Mouse (Mus musculus) hindbrain, embryonic 15.5 days (tissue): ENCODE results near the gene Xrcc4. TPM values are rescaled to one million over a fixed set of nuclear protein-coding genes. Genes with fewer than 3 reads are reported as not detected.
"Not testable (repeated sequence)": the region's sequence is repeated elsewhere in the genome, so short reads cannot be mapped to it uniquely, and the experiment has no call there.

Experiments
- ATAC-seq: fragments of 200-750 bp; cut with Nextera tagmentation; 2 replicates; pipeline ENCODE4 v1.8.0; 2017; ENCODE audit warnings: low read depth, moderate number of reproducible peaks, moderate TSS enrichment; ENCODE audit not compliant: low FRiP score
- H3K27ac ChIP-seq: fragments of 300-500 bp; sonication (generic); replicated peaks from 2 replicates; pipeline ENCODE4 v1.5.1; 2015; ENCODE audit warnings: mild to moderate bottlenecking, inconsistent platforms
- H3K27me3 ChIP-seq: fragments of 300-500 bp; sonication (generic); 2 replicates; pipeline ENCODE4 v1.6.1; 2015; ENCODE audit warnings: control low read depth, inconsistent platforms
- H3K36me3 ChIP-seq: fragments of 300-500 bp; sonication (generic); 2 replicates; pipeline ENCODE4 v1.6.1; 2015; ENCODE audit warnings: control low read depth, inconsistent platforms
- H3K4me1 ChIP-seq: fragments of 300-500 bp; sonication (generic); replicated peaks from 2 replicates; pipeline ENCODE4 v1.6.1; 2015; ENCODE audit warnings: control low read depth, inconsistent platforms
- H3K4me2 ChIP-seq: fragments of 300-500 bp; sonication (generic); 2 replicates; pipeline ENCODE4 v1.6.1; 2015; ENCODE audit warnings: moderate library complexity, mild to moderate bottlenecking, inconsistent platforms
- H3K4me3 ChIP-seq: fragments of 300-500 bp; sonication (generic); 2 replicates; pipeline ENCODE4 v1.5.1; 2015; ENCODE audit warnings: mild to moderate bottlenecking, inconsistent platforms
- H3K9ac ChIP-seq: fragments of 300-500 bp; sonication (generic); 2 replicates; pipeline ENCODE4 v1.6.1; 2015; ENCODE audit warnings: inconsistent platforms
- H3K9me3 ChIP-seq: fragments of 300-500 bp; sonication (generic); 2 replicates; pipeline ENCODE4 v1.6.1; 2016; ENCODE audit warnings: control low read depth, inconsistent platforms
- WGBS: fragments of 180-500 bp; shearing (Covaris S2); methylation state at CpG from one replicate; pipeline ENCODE4 v1.1.7; 2015; 5-methylcytosine and 5-hydroxymethylcytosine counted together
- polyA plus RNA-seq: library from polyadenylated mRNA; unstranded; fragments of >200 nt; fragmentation: Nextera tagmentation; extraction: Ambion mirVana; gene quantifications from 2 replicates; pipeline ENCODE4 v1.2.1, GENCODE M21; 2015

Gene Xrcc4
- 14.7 and 15.9 TPM in 2 replicates for polyA plus RNA-seq

DNA sequence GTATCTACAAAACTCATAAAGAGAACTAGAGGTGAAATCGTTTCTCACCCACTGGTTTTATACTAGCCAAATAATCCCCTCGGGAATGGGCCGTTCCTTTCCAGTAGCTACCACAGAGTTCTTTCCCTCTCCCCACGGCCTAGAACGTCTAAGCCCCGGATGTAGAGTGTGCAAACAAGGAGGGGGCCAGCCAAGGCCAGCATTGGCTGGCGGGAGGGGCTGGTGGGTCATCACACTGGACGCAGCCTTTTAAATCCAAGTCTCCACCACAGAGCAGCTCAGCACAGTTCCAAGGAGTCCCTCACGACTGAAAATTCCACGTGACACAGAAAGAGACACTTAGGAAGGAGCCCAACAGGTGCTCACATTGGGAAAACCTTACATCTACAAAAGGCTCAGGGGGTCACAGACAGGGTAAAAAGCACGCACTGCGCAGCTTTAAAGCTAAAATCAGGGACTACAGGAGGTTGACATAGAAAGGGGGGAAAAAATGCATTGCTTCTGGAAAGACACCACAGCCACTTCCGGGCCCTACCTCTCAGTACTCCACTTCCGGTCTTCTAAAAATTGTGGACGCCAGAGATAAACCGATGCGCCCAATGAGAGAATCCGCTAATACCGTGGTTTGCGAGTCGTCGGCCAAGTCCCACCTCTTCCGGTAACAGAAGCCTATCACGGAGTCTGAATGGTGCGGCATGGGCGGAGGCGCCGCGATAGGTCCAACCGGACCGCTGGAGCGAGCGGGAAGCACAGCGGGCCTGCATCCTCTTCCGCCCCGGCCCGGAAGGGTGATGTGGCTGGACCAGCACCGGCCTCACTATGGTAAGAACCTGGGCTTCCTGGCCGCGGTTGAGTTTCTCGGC lies at the start of gene Xrcc4, which contains the start of gene Tmem167:
TSS of gene Xrcc4 (minus strand) at position 647 of the 863 bp plus-strand sequence.
TSS of gene Tmem167 (plus strand) at position 162 of the 863 bp plus-strand sequence.
- H3K9me3 ChIP-seq, result no peaks in the 10 kb centered on the region
- H3K27ac ChIP-seq, result peak within 1 kb of the TSS; percentile 90
- H3K4me1 ChIP-seq, result peaks cover 12% of the 10 kb centered on the region
- ATAC-seq, result peak; percentile 100
- no peaks in the 10 kb centered on the region for H3K27me3 ChIP-seq
- peak within 1 kb of the TSS; percentile 76 for H3K4me3 ChIP-seq
- 2% methylated on average over 41 of the region's 41 CpGs for WGBS
- H3K9ac ChIP-seq, result peak within 1 kb of the TSS; percentile 83
- H3K4me2 ChIP-seq, result peak within 1 kb of the TSS; percentile 92
- no peaks in the 10 kb centered on the region; the same call in 1 of the 2 replicates for H3K36me3 ChIP-seq

- Histone ChIP-seq H3K9me3 (no peaks in the 10 kb centered on the region), H3K4me2 (0 out of 2 replicates have a peak overlapping the region, but pooled peaks have one; percentile 3), H3K9ac (no peak overlapping the region), H3K4me1 (peaks cover 17% of the 10 kb centered on the region; the same call in 1 of the 2 replicates), H3K27me3 (no peaks in the 10 kb centered on the region), H3K4me3 (no peak overlapping the region), H3K27ac (peak overlapping the region; percentile 66), H3K36me3 (no peaks in the 10 kb centered on the region)
- 43% methylated on average over 3 of the region's 3 CpGs for WGBS
- ATAC-seq, result peak; percentile 96
Observed at GRCm38 (mm10) chr13:90136156-90136910, 46.9 kb upstream of the Xrcc4 start.

- no peak overlapping the region for H3K27ac ChIP-seq
- no peak overlapping the region for H3K4me2 ChIP-seq
- no peaks in the 10 kb centered on the region for H3K27me3 ChIP-seq
- H3K9me3 ChIP-seq, result no peaks in the 10 kb centered on the region
- H3K4me3 ChIP-seq, result no peak overlapping the region
- 79% methylated on average over 1 of the region's 1 CpGs for WGBS
- ATAC-seq, result no peak
- no peaks in the 10 kb centered on the region for H3K36me3 ChIP-seq
- H3K9ac ChIP-seq, result no peak overlapping the region
- no peaks in the 10 kb centered on the region for H3K4me1 ChIP-seq
Observed at GRCm38 (mm10) chr13:90111681-90112080, 22.3 kb upstream of the Xrcc4 start.

DNA sequence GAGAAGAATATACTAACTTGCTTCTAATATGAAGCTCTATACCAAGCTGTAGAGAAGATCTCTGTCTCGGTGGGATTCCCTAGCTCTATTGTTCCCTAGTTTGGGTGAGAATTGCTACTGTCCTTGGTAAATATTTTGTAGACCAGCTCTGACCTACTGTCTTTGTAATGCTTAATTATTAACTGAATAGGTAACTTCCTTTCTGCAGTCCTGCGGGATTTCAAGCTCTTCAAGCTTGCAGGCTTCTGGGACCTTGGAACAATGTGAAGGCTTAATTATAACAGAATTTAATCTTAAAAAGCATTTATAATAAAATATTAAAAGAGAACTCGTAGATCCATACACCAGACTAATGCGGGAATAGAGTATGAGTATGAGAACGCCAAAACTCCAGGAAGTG lies 19.3 kb upstream of the Xrcc4 start:
- H3K4me1 ChIP-seq, H3K4me2 ChIP-seq, H3K4me3 ChIP-seq, H3K27ac ChIP-seq, H3K9ac ChIP-seq, H3K27me3 ChIP-seq, ATAC-seq, H3K9me3 ChIP-seq: not testable (repeated sequence)
- 91% methylated on average over 5 of the region's 5 CpGs for WGBS
- peaks cover 25% of the 10 kb centered on the region for H3K36me3 ChIP-seq

DNA sequence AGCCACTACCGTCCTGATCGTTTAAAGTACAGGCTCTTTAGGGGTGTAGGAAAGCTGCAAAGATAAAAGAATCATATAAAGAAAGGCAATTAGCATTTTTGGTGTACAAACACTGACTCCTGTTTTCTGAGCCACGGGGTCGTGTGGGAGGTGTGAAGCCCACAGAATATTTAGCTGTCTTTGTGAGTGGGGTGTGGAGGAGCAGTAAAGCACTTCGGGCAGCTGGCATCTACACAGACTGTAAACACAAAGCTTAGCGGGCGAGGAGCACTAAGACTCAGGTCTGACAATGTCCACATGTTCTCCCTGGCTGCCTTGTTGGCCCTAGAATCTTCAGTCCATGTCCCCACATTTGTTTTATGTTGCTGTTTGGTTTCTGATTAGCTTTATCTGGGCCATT lies 16.7 kb upstream of the Xrcc4 start:
- no peaks in the 10 kb centered on the region for H3K9me3 ChIP-seq
- peaks cover 37% of the 10 kb centered on the region for H3K36me3 ChIP-seq
- no peak overlapping the region for H3K4me3 ChIP-seq
- H3K27ac ChIP-seq, result no peak overlapping the region
- no peaks in the 10 kb centered on the region for H3K27me3 ChIP-seq
- no peak overlapping the region for H3K4me2 ChIP-seq
- no peaks in the 10 kb centered on the region for H3K4me1 ChIP-seq
- 96% methylated on average over 7 of the region's 7 CpGs for WGBS
- ATAC-seq, result no peak
- H3K9ac ChIP-seq, result no peak overlapping the region

DNA sequence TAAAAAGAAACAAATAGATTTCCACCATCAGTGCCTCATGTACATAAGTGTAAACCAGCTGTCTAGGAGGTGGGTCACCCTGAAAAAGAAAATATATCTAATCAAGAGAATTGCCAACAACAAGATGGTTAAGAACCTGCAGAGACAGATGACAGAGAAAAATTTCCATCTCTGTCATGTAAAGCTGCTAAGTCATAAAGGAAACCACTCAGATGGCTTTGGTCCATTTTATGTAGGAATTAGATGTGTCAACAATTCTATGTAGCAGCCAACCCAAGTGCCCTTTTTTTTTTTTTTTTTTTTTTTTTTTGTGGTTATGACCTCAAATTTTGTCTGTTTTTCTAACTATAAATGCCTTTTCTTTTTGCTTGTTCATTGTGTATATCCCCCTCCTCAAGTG lies 12.1 kb upstream of the Xrcc4 start:
- no peaks in the 10 kb centered on the region for H3K27me3 ChIP-seq
- peaks cover 38% of the 10 kb centered on the region for H3K36me3 ChIP-seq
- no peak overlapping the region for H3K4me3 ChIP-seq
- H3K4me1 ChIP-seq, result no peaks in the 10 kb centered on the region
- no peaks in the 10 kb centered on the region for H3K9me3 ChIP-seq
- no peak for ATAC-seq
- H3K9ac ChIP-seq, result no peak overlapping the region
- H3K4me2 ChIP-seq, result no peak overlapping the region
- H3K27ac ChIP-seq, result no peak overlapping the region

GRCm38 (mm10) chr13:90089825-90090183 lies 396 bp upstream of the Xrcc4 start:
- under 1% methylated on average over 27 of the region's 27 CpGs for WGBS
- Histone ChIP-seq H3K4me2 (peak overlapping the region; percentile 92), H3K27me3 (no peaks in the 10 kb centered on the region), H3K9me3 (no peaks in the 10 kb centered on the region), H3K27ac (peak overlapping the region; percentile 90), H3K9ac (peak overlapping the region; percentile 83), H3K36me3 (no peaks in the 10 kb centered on the region; the same call in 1 of the 2 replicates), H3K4me1 (peaks cover 12% of the 10 kb centered on the region), H3K4me3 (peak overlapping the region; percentile 76)
- ATAC-seq, result peak; percentile 84

DNA sequence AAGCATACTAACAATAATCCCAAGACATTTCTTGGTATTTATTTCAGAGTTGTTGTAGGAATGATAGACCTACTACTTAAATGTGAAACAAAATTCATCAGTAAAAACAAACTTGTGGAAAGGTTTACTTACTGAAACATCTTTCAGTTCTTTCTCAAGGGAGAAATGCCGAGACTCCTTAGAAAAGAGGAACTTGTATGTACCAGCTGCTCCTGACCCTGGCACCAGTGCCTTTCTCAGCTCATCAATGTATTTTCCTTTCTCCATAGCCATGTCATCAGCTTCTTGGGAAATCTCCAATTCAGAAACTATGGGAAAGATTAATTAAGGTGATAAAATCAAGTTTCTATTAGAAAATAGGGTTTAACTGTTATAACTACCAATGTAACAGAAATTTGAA lies 27.5 kb downstream of the Xrcc4 start:
- whole genome bisulfite sequencing, result 85% methylated on average over 1 of the region's 1 CpGs

GRCm38 (mm10) chr13:90052408-90052807 lies 37.0 kb downstream of the Xrcc4 start:
- Histone ChIP-seq H3K4me3 (no peak overlapping the region), H3K27ac (no peak overlapping the region), H3K36me3 (no peaks in the 10 kb centered on the region), H3K9ac (no peak overlapping the region), H3K9me3 (no peaks in the 10 kb centered on the region), H3K4me1 (no peaks in the 10 kb centered on the region), H3K4me2 (no peak overlapping the region), H3K27me3 (no peaks in the 10 kb centered on the region)
- ATAC-seq, result no peak
- WGBS, result 47% methylated on average over 3 of the region's 3 CpGs

More for the DNA sequence above, 27.5 kb downstream of the Xrcc4 start:
- no peak overlapping the region for H3K9ac ChIP-seq
- H3K9me3 ChIP-seq, result no peaks in the 10 kb centered on the region
- ATAC-seq, result no peak
- no peak overlapping the region for H3K4me3 ChIP-seq
- no peaks in the 10 kb centered on the region for H3K4me1 ChIP-seq
- H3K27ac ChIP-seq, result no peak overlapping the region
- H3K27me3 ChIP-seq, result no peaks in the 10 kb centered on the region
- no peak overlapping the region for H3K4me2 ChIP-seq
- no peaks in the 10 kb centered on the region for H3K36me3 ChIP-seq

GRCm38 (mm10) chr13:90051735-90052134 lies 37.7 kb downstream of the Xrcc4 start:
- Histone ChIP-seq H3K36me3 (no peaks in the 10 kb centered on the region), H3K27me3 (no peaks in the 10 kb centered on the region), H3K4me3 (no peak overlapping the region), H3K9ac (no peak overlapping the region), H3K4me2 (no peak overlapping the region), H3K27ac (no peak overlapping the region), H3K4me1 (no peaks in the 10 kb centered on the region), H3K9me3 (no peaks in the 10 kb centered on the region)
- no peak for ATAC-seq
- WGBS, result 81% methylated on average over 6 of the region's 6 CpGs

DNA sequence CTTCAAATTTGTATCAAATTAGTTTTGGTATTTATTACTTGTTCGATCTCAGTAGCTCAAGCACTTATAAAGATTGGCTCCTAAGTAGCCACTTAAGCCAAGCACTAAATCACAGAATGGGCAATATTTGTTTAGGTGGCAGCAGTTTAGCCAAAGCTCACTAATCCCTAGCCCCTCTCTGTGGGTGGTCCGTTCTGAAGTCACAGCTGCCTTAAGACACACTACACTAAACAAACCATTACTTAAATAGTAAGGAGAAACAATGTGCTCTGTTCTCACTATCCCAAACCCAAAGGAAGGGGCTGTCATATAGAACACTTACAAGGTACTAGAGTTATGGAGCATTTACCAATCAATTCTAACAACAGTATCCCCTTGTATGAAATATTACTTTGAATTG lies 49.8 kb downstream of the Xrcc4 start:
- H3K4me2 ChIP-seq, result no peak overlapping the region
- H3K4me3 ChIP-seq, result no peak overlapping the region
- no peak for ATAC-seq
- no peaks in the 10 kb centered on the region for H3K9me3 ChIP-seq
- no peak overlapping the region for H3K27ac ChIP-seq
- no peaks in the 10 kb centered on the region for H3K4me1 ChIP-seq
- no peak overlapping the region for H3K9ac ChIP-seq
- H3K27me3 ChIP-seq, result no peaks in the 10 kb centered on the region
- no peaks in the 10 kb centered on the region for H3K36me3 ChIP-seq
- 39% methylated on average over 2 of the region's 2 CpGs for WGBS

DNA sequence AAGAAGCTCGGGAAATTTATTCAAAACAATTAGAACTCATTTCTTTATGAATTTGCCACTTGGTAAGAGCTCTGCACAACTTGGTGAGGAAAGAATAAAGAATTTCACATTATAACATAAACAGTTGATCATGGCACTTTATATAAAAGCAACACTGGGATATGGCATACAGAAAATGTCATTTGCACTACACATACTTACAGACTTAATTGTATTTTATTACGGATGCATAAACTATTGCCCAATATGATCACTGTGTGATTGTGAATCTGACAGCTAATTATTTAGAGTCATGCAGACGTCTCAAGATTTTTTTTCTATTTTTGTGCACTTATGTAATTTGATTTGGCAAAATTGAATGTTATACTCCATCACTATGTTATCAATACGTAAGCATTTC lies 56.4 kb downstream of the Xrcc4 start:
- Histone ChIP-seq H3K27me3 (no peaks in the 10 kb centered on the region), H3K4me3 (no peak overlapping the region), H3K36me3 (no peaks in the 10 kb centered on the region), H3K27ac (no peak overlapping the region), H3K9me3 (no peaks in the 10 kb centered on the region), H3K4me1 (no peaks in the 10 kb centered on the region), H3K9ac (no peak overlapping the region), H3K4me2 (no peak overlapping the region)
- WGBS, result 78% methylated on average over 4 of the region's 4 CpGs
- ATAC-seq, result no peak
